Mouse (Mus musculus): Measurements from ENCODE around the gene Smarca4.

The Smarca4 gene

DNA sequence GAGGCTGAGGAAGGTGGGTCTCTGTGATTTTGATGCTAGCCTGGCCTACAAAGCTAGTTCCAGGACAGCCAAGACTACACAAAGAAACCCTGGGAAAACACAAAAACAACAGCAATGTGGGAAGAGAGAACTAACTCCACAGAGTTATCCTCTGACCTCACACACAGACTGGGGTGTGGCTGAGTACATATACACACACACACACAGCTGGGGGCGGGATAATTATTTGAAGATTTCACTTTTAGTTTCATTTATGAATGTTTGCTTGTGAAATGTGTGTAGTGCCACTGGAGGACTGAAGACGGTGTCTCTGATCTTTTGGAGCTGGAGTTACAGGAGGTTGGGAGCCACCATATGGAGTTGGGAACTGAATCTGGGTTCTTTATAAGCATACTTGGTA lies 14.9 kb upstream of the Smarca4 start:
- CTCF ChIA-PET, result interaction anchor here (0.7 kb wide), 1 partner anchor 40 kb away, joined by 3 read pairs; no protein-coding TSS in a partner anchor

- CTCF ChIA-PET, result interaction anchor here (0.7 to 1.1 kb wide), 3 partner anchors 26 to 225 kb away, joined by 3 to 7 read pairs (median 4); no protein-coding TSS in a partner anchor
Observed at GRCm38 (mm10) chr9:21601722-21602399, 14.1 kb upstream of the Smarca4 start.

- CTCF ChIA-PET, result no interaction called here
Observed at GRCm38 (mm10) chr9:21604119-21604518, 11.8 kb upstream of the Smarca4 start.

- CTCF ChIA-PET, result no interaction called here
Observed at GRCm38 (mm10) chr9:21605865-21606264, 10.1 kb upstream of the Smarca4 start.

DNA sequence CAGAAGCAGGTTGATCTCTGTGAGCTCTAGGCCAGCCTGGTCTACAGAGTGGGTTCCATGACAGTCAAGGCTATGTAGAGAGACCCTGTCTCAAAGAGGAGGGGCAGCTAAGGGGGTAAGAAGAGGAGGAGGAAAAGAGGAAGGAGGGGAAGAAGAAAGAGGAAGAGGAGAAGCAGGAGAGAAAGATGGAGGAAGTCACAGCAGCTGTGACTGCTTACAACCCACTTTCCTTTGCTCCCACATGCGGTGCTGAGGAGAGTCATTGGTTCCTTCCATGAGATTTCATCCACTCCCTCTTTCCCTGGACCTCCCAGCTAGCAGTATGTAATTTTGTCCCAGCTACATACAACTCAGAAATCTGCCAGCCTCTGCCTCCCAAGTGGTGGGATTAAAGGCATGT lies 9.3 kb upstream of the Smarca4 start:
- CTCF ChIA-PET, result no interaction called here

GRCm38 (mm10) chr9:21609861-21610260 lies 6.1 kb upstream of the Smarca4 start:
- CTCF ChIA-PET, result interaction anchor here (0.6 to 0.7 kb wide), 2 partner anchors 425 to 523 kb away, joined by 3 read pairs; no protein-coding TSS in a partner anchor

- CTCF ChIA-PET, result no interaction called here
Observed at GRCm38 (mm10) chr9:21614864-21615616, 929 bp upstream of the Smarca4 start.

DNA sequence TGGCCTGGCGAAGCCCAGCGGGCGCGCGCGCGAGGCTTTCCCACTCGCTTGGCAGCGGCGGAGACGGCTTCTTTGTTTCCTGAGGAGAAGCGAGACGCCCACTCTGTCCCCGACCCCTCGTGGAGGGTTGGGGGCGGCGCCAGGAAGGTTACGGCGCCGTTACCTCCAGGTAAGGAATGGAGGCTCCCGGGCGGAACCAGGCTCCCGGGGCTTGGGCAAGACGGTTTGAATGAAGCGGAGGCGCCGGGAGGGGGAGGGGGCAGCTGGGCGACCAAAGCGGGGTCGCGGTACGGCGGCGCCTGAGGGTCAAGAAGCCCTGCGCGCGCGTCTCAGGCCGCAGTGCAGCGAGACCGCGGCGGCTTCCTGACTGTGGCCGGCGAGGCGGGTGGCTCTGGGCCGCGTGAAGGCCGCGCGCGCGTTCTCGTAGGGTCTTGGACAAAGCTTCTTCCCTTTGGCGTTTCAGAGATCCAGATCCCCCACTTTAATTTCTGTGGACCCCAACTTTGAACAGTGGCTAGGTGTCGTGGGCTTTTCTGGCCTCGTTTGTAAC lies 338 bp downstream of the Smarca4 start:
- CTCF ChIA-PET, result interaction anchor here (0.6 to 1.0 kb wide), 2 partner anchors 11 to 249 kb away, joined by 3 read pairs; no protein-coding TSS in a partner anchor

DNA sequence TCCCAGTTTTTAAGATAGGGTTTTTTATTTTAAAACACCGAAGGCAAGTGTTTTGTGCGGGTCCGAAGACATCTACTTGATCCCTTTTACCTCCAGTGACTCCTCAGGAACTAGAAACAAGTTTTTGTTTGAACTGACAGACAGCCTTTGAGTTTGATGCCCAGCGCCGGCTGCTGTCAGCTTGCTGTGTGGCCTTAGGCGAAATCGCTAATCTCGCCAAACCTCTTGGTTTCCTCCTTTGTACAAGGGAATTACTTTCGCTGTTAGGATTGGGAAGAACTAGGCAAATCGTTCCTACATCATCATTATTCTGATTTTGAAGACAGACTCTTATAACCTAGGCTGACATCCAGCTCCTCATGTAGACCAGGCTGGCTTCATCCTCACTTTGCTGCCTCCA lies 1.1 kb downstream of the Smarca4 start:
- CTCF ChIA-PET, result interaction anchor here (1.0 kb wide), 1 partner anchor 10 kb away, joined by 3 read pairs; no protein-coding TSS in a partner anchor

DNA sequence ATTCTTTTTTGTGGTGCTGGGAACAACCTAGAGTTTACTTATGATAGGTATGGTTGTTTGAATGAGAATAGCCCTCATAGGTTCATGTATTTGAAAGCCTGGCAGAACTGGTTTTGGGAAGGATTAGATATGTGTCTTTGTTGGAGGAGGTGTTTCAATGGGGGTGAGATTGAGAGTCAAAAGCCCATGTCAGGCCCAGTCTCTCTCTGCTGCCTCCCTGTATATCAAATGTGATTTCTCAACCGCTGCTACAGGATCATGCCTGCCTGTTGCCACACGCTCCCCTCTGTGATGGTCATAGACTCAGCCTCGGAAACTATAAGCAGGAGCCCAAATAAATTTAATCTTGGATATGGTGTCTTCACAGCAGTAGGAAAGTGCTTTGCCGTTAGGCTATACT lies 4.3 kb downstream of the Smarca4 start:
- CTCF ChIA-PET, result no interaction called here

DNA sequence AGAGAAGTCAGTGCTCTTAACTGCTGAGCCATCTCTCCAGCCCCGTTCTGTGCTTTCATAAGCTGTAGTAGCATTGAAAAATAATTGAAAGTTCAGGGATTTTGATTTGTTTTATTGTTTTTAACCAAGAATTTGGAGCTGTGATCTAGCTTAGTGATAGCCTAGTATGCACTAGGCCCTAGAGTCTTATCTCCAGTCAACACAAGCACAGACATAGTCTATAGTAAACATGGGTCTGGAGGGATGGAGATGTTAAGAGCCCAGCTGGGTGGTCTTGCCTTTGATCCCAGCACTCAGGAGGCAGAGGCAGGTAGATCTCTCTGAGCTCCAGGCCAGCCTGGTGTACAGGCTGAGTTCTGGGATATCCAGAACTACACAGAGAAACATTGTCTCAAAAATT lies 6.7 kb downstream of the Smarca4 start:
- CTCF ChIA-PET, result no interaction called here

DNA sequence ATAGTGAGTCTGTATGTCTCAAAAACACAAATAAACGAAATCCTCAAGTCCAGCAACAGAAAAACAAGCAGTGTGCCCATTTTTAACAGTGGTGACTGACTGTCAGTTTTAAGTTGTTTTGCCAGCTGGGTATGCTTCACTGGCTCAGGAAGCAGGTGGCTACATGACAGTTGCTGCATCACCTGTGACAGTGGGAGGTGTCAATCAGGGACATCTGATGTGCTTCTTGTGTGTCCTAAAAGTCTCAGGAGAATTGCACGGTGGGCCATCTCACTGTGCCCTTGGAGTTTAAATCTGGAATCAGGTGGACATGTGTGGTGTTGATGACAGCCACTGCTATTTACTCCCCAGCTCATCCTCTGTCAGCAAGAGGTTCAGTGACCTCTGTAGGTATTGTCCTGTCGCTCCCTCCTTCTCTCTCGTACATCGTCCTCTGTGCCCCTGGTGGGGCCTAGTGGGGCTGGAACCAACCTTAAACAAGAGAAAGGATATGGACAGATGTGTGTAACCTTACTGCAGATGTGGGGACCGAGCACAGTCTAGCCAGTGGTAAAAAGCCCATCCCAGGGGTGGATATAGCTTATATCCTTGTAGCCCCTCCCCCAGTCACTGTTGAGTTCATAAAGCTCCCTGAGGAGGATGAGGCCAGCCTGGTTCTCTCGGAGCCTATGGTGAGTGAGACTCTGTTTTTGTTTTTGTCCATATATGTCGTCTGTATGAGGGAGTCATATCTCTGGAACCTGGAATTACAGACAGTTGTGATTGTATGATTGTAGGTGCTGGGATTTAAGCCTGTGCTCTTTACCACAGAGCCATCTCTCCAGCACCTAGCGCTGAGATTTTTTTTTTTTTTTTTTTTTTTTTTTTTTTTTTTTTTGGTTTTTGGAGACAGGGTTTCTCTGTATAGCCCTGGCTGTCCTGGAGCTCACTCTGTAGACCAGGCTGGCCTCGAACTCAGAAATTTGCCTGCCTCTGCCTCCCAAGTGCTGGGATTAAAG lies 9.7 kb downstream of the Smarca4 start:
- CTCF ChIA-PET, result interaction anchor here (0.5 kb wide), 1 partner anchor 23 kb away, joined by 4 read pairs; no protein-coding TSS in a partner anchor

DNA sequence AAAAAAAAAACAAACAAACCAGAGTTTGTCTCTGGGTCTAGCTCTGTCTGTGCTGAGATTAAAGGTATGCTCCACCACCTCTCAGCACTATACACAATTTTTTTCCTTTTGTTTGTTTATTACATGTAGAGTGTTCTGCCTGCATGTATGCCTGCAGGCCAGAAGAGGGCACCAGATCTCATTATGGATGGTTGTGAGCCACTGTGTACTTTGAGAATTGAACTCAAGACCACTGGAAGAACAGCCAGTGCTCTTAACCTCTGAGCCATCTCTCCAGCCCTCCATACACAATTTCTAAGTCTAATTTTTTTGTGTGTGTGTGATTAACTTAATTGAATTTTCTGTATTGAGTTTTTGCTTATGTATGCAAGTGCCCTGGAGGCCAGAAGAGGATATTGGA lies 10.6 kb downstream of the Smarca4 start:
- CTCF ChIA-PET, result interaction anchor here (1.6 kb wide), 1 partner anchor 25 kb away, joined by 4 read pairs; no protein-coding TSS in a partner anchor

GRCm38 (mm10) chr9:21627145-21627795 lies 11.3 kb downstream of the Smarca4 start:
- CTCF ChIA-PET, result interaction anchor here (0.6 to 1.6 kb wide), 5 partner anchors 11 to 106 kb away, joined by 3 to 9 read pairs (median 3); no protein-coding TSS in a partner anchor

- CTCF ChIA-PET, result no interaction called here
Observed at GRCm38 (mm10) chr9:21630673-21631072, 14.7 kb downstream of the Smarca4 start.

DNA sequence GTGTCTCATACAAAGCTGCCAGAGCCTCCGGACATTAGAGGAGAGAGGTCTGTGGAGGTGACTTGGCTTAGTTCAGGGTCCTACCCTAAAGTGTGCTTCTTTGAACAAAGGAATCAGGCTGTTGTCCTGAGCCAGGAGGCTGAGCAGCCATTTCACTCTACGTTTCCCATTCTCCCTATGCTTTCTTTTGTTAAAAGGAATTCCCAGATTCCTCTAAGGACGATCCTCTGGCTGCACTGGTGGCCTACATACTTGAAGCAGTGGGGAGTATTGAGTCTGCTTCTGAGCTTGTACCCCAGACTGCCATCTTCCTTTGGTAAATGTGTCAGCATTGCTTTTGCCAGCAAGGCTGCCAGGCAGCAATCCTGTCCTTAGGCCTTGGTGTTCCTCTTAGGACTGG lies 17.1 kb downstream of the Smarca4 start:
- CTCF ChIA-PET, result no interaction called here

DNA sequence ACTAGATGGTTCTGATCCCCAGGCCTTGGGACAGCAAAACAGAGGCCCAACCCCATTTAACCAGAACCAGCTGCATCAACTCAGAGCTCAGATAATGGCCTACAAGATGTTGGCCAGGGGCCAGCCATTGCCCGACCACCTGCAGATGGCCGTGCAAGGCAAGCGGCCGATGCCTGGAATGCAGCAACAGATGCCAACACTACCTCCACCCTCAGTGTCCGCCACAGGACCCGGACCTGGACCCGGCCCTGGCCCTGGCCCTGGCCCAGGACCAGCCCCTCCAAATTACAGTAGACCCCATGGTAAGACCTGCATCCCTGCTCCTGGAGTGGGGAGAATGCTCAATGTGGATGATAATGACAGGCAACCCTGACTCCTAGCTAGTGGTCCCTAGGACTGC lies 19.7 kb downstream of the Smarca4 start:
- CTCF ChIA-PET, result no interaction called here

- CTCF ChIA-PET, result no interaction called here
Observed at GRCm38 (mm10) chr9:21639031-21639430, 23.1 kb downstream of the Smarca4 start.

GRCm38 (mm10) chr9:21646366-21646765 lies 30.4 kb downstream of the Smarca4 start:
- CTCF ChIA-PET, result no interaction called here

- CTCF ChIA-PET, result no interaction called here
Observed at GRCm38 (mm10) chr9:21647721-21648120, 31.8 kb downstream of the Smarca4 start.

GRCm38 (mm10) chr9:21652263-21652662 lies 36.3 kb downstream of the Smarca4 start:
- CTCF ChIA-PET, result no interaction called here
